Comparison of ENCODE assay signal across 9 mouse cellular contexts in genomic region chr12:79131706-79132460, GRCm38 (mm10). TPM values are rescaled to one million over a fixed set of nuclear protein-coding genes. Genes with fewer than 3 reads are reported as not detected.
DNase-seq lines count a peak whose midpoint lies in the region; ATAC-seq and TF ChIP-seq lines count a peak whose summit lies in the region.
"Had no signal": no experiment of that assay in that cellular context is flagged by ENCODE, and none has a peak within 500 bp of the region (broad histone marks: within the 10 kb centered on the region; RNA-seq: fewer than 3 reads in every experiment).

No protein-coding gene starts in this region.

- H3K9ac ChIP-seq in heart, embryonic 12.5 days, result no peak overlapping the region
- H3K9ac ChIP-seq in embryonic facial prominence, embryonic 11.5 days (replicated peaks; ENCODE audit: low read length), result no peak overlapping the region
- no peak overlapping the region for H3K9ac ChIP-seq in intestine, embryonic 15.5 days
- H3K9ac ChIP-seq in midbrain, postnatal 0 days (replicated peaks; ENCODE audit: low read length, poor library complexity, severe bottlenecking), result peak overlapping the region; percentile 63; the same call in 1 of the 2 replicates

- no peak for ATAC-seq in heart, embryonic 12.5 days (ENCODE audit: insufficient number of reproducible peaks, low FRiP score)
- ATAC-seq in embryonic facial prominence, embryonic 11.5 days (replicated peaks; ENCODE audit: insufficient number of reproducible peaks, low FRiP score, low TSS enrichment, low read depth), result no peak
- no peak for ATAC-seq in intestine, embryonic 15.5 days
- ATAC-seq in midbrain, postnatal 0 days (ENCODE audit: low FRiP score), result no peak

- WGBS in heart, embryonic 12.5 days, result 29% methylated on average over 5 of the region's 5 CpGs
- WGBS in embryonic facial prominence, embryonic 11.5 days, result 22% methylated on average over 5 of the region's 5 CpGs
- WGBS in intestine, embryonic 15.5 days, result 33% methylated on average over 5 of the region's 5 CpGs
- 24% methylated on average over 5 of the region's 5 CpGs for WGBS in midbrain, postnatal 0 days

- peaks cover 45% of the 10 kb centered on the region for H3K27me3 ChIP-seq in heart, embryonic 12.5 days (replicated peaks)
- peaks cover 15% of the 10 kb centered on the region for H3K27me3 ChIP-seq in embryonic facial prominence, embryonic 11.5 days (ENCODE audit: control insufficient read depth, insufficient read depth, low read length)
- H3K27me3 ChIP-seq in intestine, embryonic 15.5 days (replicated peaks), result peaks cover 33% of the 10 kb centered on the region
- H3K27me3 ChIP-seq in midbrain, postnatal 0 days (ENCODE audit: insufficient read depth, low read length), result no peaks in the 10 kb centered on the region

- peaks cover 14% of the 10 kb centered on the region for H3K4me1 ChIP-seq in heart, embryonic 12.5 days (replicated peaks)
- no peaks in the 10 kb centered on the region; the same call in 1 of the 2 replicates for H3K4me1 ChIP-seq in embryonic facial prominence, embryonic 11.5 days (ENCODE audit: control insufficient read depth, insufficient read depth, low read length)
- H3K4me1 ChIP-seq in intestine, embryonic 15.5 days (replicated peaks), result peaks cover 14% of the 10 kb centered on the region
- H3K4me1 ChIP-seq in midbrain, postnatal 0 days (ENCODE audit: insufficient read depth, low read length), result no peaks in the 10 kb centered on the region

- H3K27ac ChIP-seq in heart, embryonic 12.5 days (ENCODE audit: poor library complexity, severe bottlenecking), result no peak overlapping the region
- no peak overlapping the region for H3K27ac ChIP-seq in embryonic facial prominence, embryonic 11.5 days (replicated peaks; ENCODE audit: low read depth, low read length)
- H3K27ac ChIP-seq in intestine, embryonic 15.5 days, result no peak overlapping the region
- H3K27ac ChIP-seq in midbrain, postnatal 0 days (ENCODE audit: low read depth, low read length), result peak overlapping the region; percentile 18; the same call in 1 of the 2 replicates

- intact Hi-C loops in heart, postnatal 36 days (cut with DNase I), result no loop called here

- TF ChIP-seq CTCF in midbrain, postnatal 0 days (IDR thresholded peaks at IDR 0.05), result no peak

- H3K36me3 ChIP-seq in heart, embryonic 12.5 days, result no peaks in the 10 kb centered on the region
- H3K36me3 ChIP-seq in embryonic facial prominence, embryonic 11.5 days (replicated peaks; ENCODE audit: control insufficient read depth, insufficient read depth, low read depth, low read length), result no peaks in the 10 kb centered on the region
- no peaks in the 10 kb centered on the region for H3K36me3 ChIP-seq in intestine, embryonic 15.5 days
- H3K36me3 ChIP-seq in midbrain, postnatal 0 days (ENCODE audit: insufficient read depth, low read length), result no peaks in the 10 kb centered on the region

- peak overlapping the region; percentile 96 for H3K4me2 ChIP-seq in heart, embryonic 12.5 days
- H3K4me2 ChIP-seq in embryonic facial prominence, embryonic 11.5 days (ENCODE audit: low read depth, low read length), result peak overlapping the region; percentile 95; the same call in 1 of the 2 replicates
- H3K4me2 ChIP-seq in intestine, embryonic 15.5 days (replicated peaks), result peak overlapping the region; percentile 94; the same call in 1 of the 2 replicates
- peak overlapping the region; percentile 83 for H3K4me2 ChIP-seq in midbrain, postnatal 0 days (ENCODE audit: low read depth, low read length, poor library complexity, severe bottlenecking)

- 0 out of 2 replicates have a peak, but pooled peaks cover 6% of the 10 kb centered on the region for H3K9me3 ChIP-seq in heart, embryonic 12.5 days (replicated peaks)
- no peaks in the 10 kb centered on the region for H3K9me3 ChIP-seq in embryonic facial prominence, embryonic 11.5 days (replicated peaks; ENCODE audit: control insufficient read depth, low read length)
- no peaks in the 10 kb centered on the region for H3K9me3 ChIP-seq in intestine, embryonic 15.5 days
- H3K9me3 ChIP-seq in midbrain, postnatal 0 days (ENCODE audit: low read length), result no peaks in the 10 kb centered on the region

- peak overlapping the region; percentile 52 for H3K4me3 ChIP-seq in heart, embryonic 12.5 days
- peak overlapping the region; percentile 47 for H3K4me3 ChIP-seq in embryonic facial prominence, embryonic 11.5 days (ENCODE audit: low read depth, low read length)
- peak overlapping the region; percentile 43; the same call in 1 of the 2 replicates for H3K4me3 ChIP-seq in intestine, embryonic 15.5 days (replicated peaks)
- H3K4me3 ChIP-seq in midbrain, postnatal 0 days (ENCODE audit: low read depth, low read length), result peak overlapping the region; percentile 54

- no peak for DNase-seq in heart, postnatal 36 days
- DNase-seq in embryonic facial prominence, embryonic 11.5 days (ENCODE audit: low spot score), result no peak
- no peak for DNase-seq in midbrain, postnatal 0 days (ENCODE audit: low spot score)
- no peak for DNase-seq in adrenal gland, postnatal 36 days
- no peak for DNase-seq in right cerebral cortex, postnatal 10 days (ENCODE audit: low spot score in 2 of 2)
- DNase-seq in gastrocnemius, adult 18-20 months (ENCODE audit: low spot score), result no peak
- DNase-seq: cerebellum, adult 9-10 months had no signal

RNA-seq across cellular contexts. Expression of gene Arg2, which starts 1.3 kb away (rescaled TPM):
- polyA plus RNA-seq in heart, embryonic 12.5 days (2016; fragmentation: Nextera tagmentation; extraction: Ambion mirVana), result 0.15 and 0.44 TPM in 2 replicates
- not detected for total RNA-seq in heart, postnatal 36 days (2021)
- polyA plus RNA-seq in embryonic facial prominence, embryonic 11.5 days (2014; fragmentation: Nextera tagmentation; extraction: Ambion mirVana), result 4.3 and 5.7 TPM in 2 replicates
- 0.55 and 1.1 TPM in 2 replicates for polyA plus RNA-seq in intestine, embryonic 15.5 days (2015; fragmentation: Nextera tagmentation; extraction: Ambion mirVana)
- 13.6 and 16.5 TPM in 2 replicates for total RNA-seq in midbrain, postnatal 0 days (2014; rRNA removed)
- 22.5 and 23.3 TPM in 2 replicates for polyA plus RNA-seq in midbrain, postnatal 0 days (2015; fragmentation: Nextera tagmentation; extraction: Ambion mirVana)
- under 1 TPM; 0.33 to 0.56 TPM for total RNA-seq in adrenal gland, postnatal 36 days (2021)
- total RNA-seq in gastrocnemius, adult 18-20 months (2021), result not detected

RNA-seq across cellular contexts. Expression of gene Vti1b, which starts 40.6 kb away (rescaled TPM):
- polyA plus RNA-seq in heart, embryonic 12.5 days (2016; fragmentation: Nextera tagmentation; extraction: Ambion mirVana), result 93.7 and 100 TPM in 2 replicates
- total RNA-seq in heart, postnatal 36 days (2021), result 10 to 100 TPM; 84.1 to 92.4 TPM
- 95.8 and 106 TPM in 2 replicates for polyA plus RNA-seq in embryonic facial prominence, embryonic 11.5 days (2014; fragmentation: Nextera tagmentation; extraction: Ambion mirVana)
- 106 and 111 TPM in 2 replicates for polyA plus RNA-seq in intestine, embryonic 15.5 days (2015; fragmentation: Nextera tagmentation; extraction: Ambion mirVana)
- 83.0 and 98.8 TPM in 2 replicates for total RNA-seq in midbrain, postnatal 0 days (2014; rRNA removed)
- 228 and 230 TPM in 2 replicates for polyA plus RNA-seq in midbrain, postnatal 0 days (2015; fragmentation: Nextera tagmentation; extraction: Ambion mirVana)
- 100 to 1,000 TPM; 111 to 131 TPM for total RNA-seq in adrenal gland, postnatal 36 days (2021)
- 10 to 100 TPM; 83.3 to 97.1 TPM for total RNA-seq in gastrocnemius, adult 18-20 months (2021)

RNA-seq across cellular contexts. Expression of gene Pigh, which starts 42.4 kb away (rescaled TPM):
- polyA plus RNA-seq in heart, embryonic 12.5 days (2016; fragmentation: Nextera tagmentation; extraction: Ambion mirVana), result 16.8 and 17.4 TPM in 2 replicates
- total RNA-seq in heart, postnatal 36 days (2021), result 1 to 10 TPM; 2.9 to 3.5 TPM
- 30.5 and 34.0 TPM in 2 replicates for polyA plus RNA-seq in embryonic facial prominence, embryonic 11.5 days (2014; fragmentation: Nextera tagmentation; extraction: Ambion mirVana)
- polyA plus RNA-seq in intestine, embryonic 15.5 days (2015; fragmentation: Nextera tagmentation; extraction: Ambion mirVana), result 25.4 and 26.0 TPM in 2 replicates
- total RNA-seq in midbrain, postnatal 0 days (2014; rRNA removed), result 12.6 and 20.0 TPM in 2 replicates
- 12.5 and 14.1 TPM in 2 replicates for polyA plus RNA-seq in midbrain, postnatal 0 days (2015; fragmentation: Nextera tagmentation; extraction: Ambion mirVana)
- total RNA-seq in adrenal gland, postnatal 36 days (2021), result 10 to 100 TPM in 1 of 2 experiments, 1 to 10 TPM in 1; 7.8 to 11.6 TPM
- total RNA-seq in gastrocnemius, adult 18-20 months (2021), result 1 to 10 TPM; 1.7 to 2.4 TPM
